In genomic region chr8:70549412-70550184, GRCm38 (mm10) we compare ENCODE assay signal across 17 mouse cellular contexts. TPM values are rescaled to one million over a fixed set of nuclear protein-coding genes. Genes with fewer than 3 reads are reported as not detected.
DNase-seq lines count a peak whose midpoint lies in the region; TF ChIP-seq lines count a peak whose summit lies in the region.
"Had no signal": no experiment of that assay in that cellular context is flagged by ENCODE, and none has a peak within 500 bp of the region (broad histone marks: within the 10 kb centered on the region; RNA-seq: fewer than 3 reads in every experiment).

No protein-coding gene starts in this region.

- 81% methylated on average over 10 of the region's 10 CpGs for WGBS in heart, adult 2 months
- 32% methylated on average over 10 of the region's 10 CpGs for WGBS in bone marrow, adult 2 months
- 94% methylated on average over 10 of the region's 10 CpGs for WGBS in midbrain, embryonic 10.5 days

- no peak overlapping the region for H3K27ac ChIP-seq in heart, adult 2 months
- H3K27ac ChIP-seq in bone marrow, adult 2 months (ENCODE audit: control insufficient read depth, insufficient read depth, low read depth, low read length, poor library complexity) = no peak overlapping the region
- no peak overlapping the region for H3K27ac ChIP-seq in midbrain, embryonic 10.5 days (replicated peaks)
- H3K27ac ChIP-seq: embryonic facial prominence, embryonic 10.5 days; hindbrain, embryonic 13.5 days; liver, embryonic 15.5 days had no signal

- no peak for TF ChIP-seq EP300 in heart, adult 2 months (IDR thresholded peaks at IDR 0.05; ENCODE audit: insufficient read depth, low read depth, low read length)

- intact Hi-C loops in heart, adult 2 months (cut with DNase I) = loop anchor here (10.0 kb wide), 1 partner anchor 45 kb away; the partner anchor contains the start of gene Isyna1
- intact Hi-C loops in heart, postnatal 10 days (cut with DNase I) = no loop called here

- no peaks in the 10 kb centered on the region for H3K27me3 ChIP-seq in heart, adult 2 months (ENCODE audit: control insufficient read depth, insufficient read depth, low read length)
- H3K27me3 ChIP-seq in midbrain, embryonic 10.5 days (ENCODE audit: low read depth, poor library complexity, severe bottlenecking) = no peaks in the 10 kb centered on the region
- H3K27me3 ChIP-seq: hindbrain, embryonic 13.5 days; liver, embryonic 15.5 days had no signal

- no peaks in the 10 kb centered on the region; the same call in 1 of the 2 replicates for H3K36me3 ChIP-seq in heart, adult 2 months (ENCODE audit: control insufficient read depth, insufficient read depth, low read length)
- H3K36me3 ChIP-seq in midbrain, embryonic 10.5 days = no peaks in the 10 kb centered on the region
- H3K36me3 ChIP-seq: hindbrain, embryonic 13.5 days had no signal

- no peaks in the 10 kb centered on the region for H3K9me3 ChIP-seq in midbrain, embryonic 10.5 days (replicated peaks)
- H3K9me3 ChIP-seq: embryonic facial prominence, embryonic 10.5 days; hindbrain, embryonic 13.5 days; liver, embryonic 15.5 days had no signal

- no peak for TF ChIP-seq POLR2A in heart, adult 2 months (IDR thresholded peaks at IDR 0.05; ENCODE audit: insufficient read depth, low read depth, low read length)
- TF ChIP-seq POLR2A in bone marrow, adult 2 months (IDR thresholded peaks at IDR 0.05; ENCODE audit: borderline replicate concordance, control insufficient read depth, low read depth, low read length) = no peak

- TF ChIP-seq CTCF in heart, adult 2 months (IDR thresholded peaks at IDR 0.05) = peak; percentile 24
- peak; percentile 14; the same call in 1 of the 2 replicates for TF ChIP-seq CTCF in bone marrow, adult 2 months (IDR thresholded peaks at IDR 0.05; ENCODE audit: control insufficient read depth, insufficient read depth, low read length)

- peaks cover 1% of the 10 kb centered on the region; the same call in 1 of the 2 replicates for H3K79me2 ChIP-seq in heart, adult 2 months (replicated peaks; ENCODE audit: control insufficient read depth, insufficient read depth, low read length)

- no peak for DNase-seq in heart, adult 2 months
- DNase-seq in heart, postnatal 10 days = no peak
- DNase-seq in thymus, postnatal 14 days = peak; percentile 37
- DNase-seq in thymus, postnatal 10 days (ENCODE audit: low spot score in 2 of 2) = no peak
- DNase-seq in naive thymus-derived CD4-positive, alpha-beta T cell, adult 2 months (ENCODE audit: low read depth) = peak; percentile 70
- no peak for DNase-seq in embryo, embryonic 11 days
- no peak for DNase-seq in midbrain, embryonic 10.5 days (ENCODE audit: low spot score)
- DNase-seq: cerebellum, adult 9-11 months; gastrocnemius, postnatal 36 days; kidney, adult 9 months; layer of hippocampus, adult 9-11 months; right cerebral cortex, postnatal 14 days had no signal

- H3K9ac ChIP-seq in heart, adult 2 months (ENCODE audit: low read depth, low read length) = no peak overlapping the region
- H3K9ac ChIP-seq: hindbrain, embryonic 13.5 days; liver, embryonic 15.5 days had no signal

- H3K4me1 ChIP-seq in heart, adult 2 months (ENCODE audit: control insufficient read depth, insufficient read depth, low read length) = peaks cover 46% of the 10 kb centered on the region
- peaks cover 10% of the 10 kb centered on the region; the same call in 1 of the 2 replicates for H3K4me1 ChIP-seq in bone marrow, adult 2 months (ENCODE audit: control insufficient read depth, insufficient read depth, low read length)
- H3K4me1 ChIP-seq in midbrain, embryonic 10.5 days = peaks cover 11% of the 10 kb centered on the region

- no peak overlapping the region for H3K4me3 ChIP-seq in heart, adult 2 months
- no peak overlapping the region for H3K4me3 ChIP-seq in bone marrow, adult 2 months (replicated peaks; ENCODE audit: control insufficient read depth, low read depth, low read length)
- no peak overlapping the region for H3K4me3 ChIP-seq in midbrain, embryonic 10.5 days
- H3K4me3 ChIP-seq: embryonic facial prominence, embryonic 10.5 days; hindbrain, embryonic 13.5 days; liver, embryonic 15.5 days; myocyte had no signal

RNA-seq across cellular contexts. Expression of gene Ell, which starts 10.3 kb away (rescaled TPM):
- total RNA-seq in heart, adult 2 months (2021) = 10 to 100 TPM in 1 of 2 experiments, 1 to 10 TPM in 1; 9.6 to 12.0 TPM
- 12.7 and 13.8 TPM in 2 replicates for polyA plus RNA-seq in heart, adult 2 months (2012; rRNA removed)
- total RNA-seq in heart, postnatal 10 days (2021) = 10 to 100 TPM; 15.9 to 17.9 TPM
- polyA plus RNA-seq in bone marrow, adult 2 months (2011; ENCODE audit: insufficient read depth, insufficient read length, low replicate concordance, missing spikeins) = 11.9 and 17.8 TPM in 2 replicates
- polyA plus RNA-seq in midbrain, embryonic 10.5 days (2016; fragmentation: Nextera tagmentation; extraction: Ambion mirVana) = 18.0 and 22.7 TPM in 2 replicates

RNA-seq across cellular contexts. Expression of gene Kxd1, which starts 21.8 kb away (rescaled TPM):
- 10 to 100 TPM; 80.4 to 99.4 TPM for total RNA-seq in heart, adult 2 months (2021)
- polyA plus RNA-seq in heart, adult 2 months (2012; rRNA removed) = 111 and 121 TPM in 2 replicates
- total RNA-seq in heart, postnatal 10 days (2021) = 10 to 100 TPM; 79.5 to 81.3 TPM
- 29.0 and 41.3 TPM in 2 replicates for polyA plus RNA-seq in bone marrow, adult 2 months (2011; ENCODE audit: insufficient read depth, insufficient read length, low replicate concordance, missing spikeins)
- 56.5 and 58.8 TPM in 2 replicates for polyA plus RNA-seq in midbrain, embryonic 10.5 days (2016; fragmentation: Nextera tagmentation; extraction: Ambion mirVana)

RNA-seq across cellular contexts. Expression of gene Fkbp8, which starts 22.1 kb away (rescaled TPM):
- 100 to 1,000 TPM; 116 to 135 TPM for total RNA-seq in heart, adult 2 months (2021)
- polyA plus RNA-seq in heart, adult 2 months (2012; rRNA removed) = 179 and 201 TPM in 2 replicates
- 100 to 1,000 TPM; 185 to 190 TPM for total RNA-seq in heart, postnatal 10 days (2021)
- 98.7 and 181 TPM in 2 replicates for polyA plus RNA-seq in bone marrow, adult 2 months (2011; ENCODE audit: insufficient read depth, insufficient read length, low replicate concordance, missing spikeins)
- 300 and 314 TPM in 2 replicates for polyA plus RNA-seq in midbrain, embryonic 10.5 days (2016; fragmentation: Nextera tagmentation; extraction: Ambion mirVana)

RNA-seq across cellular contexts. Expression of gene Uba52, which starts 39.0 kb away (rescaled TPM):
- 1,000 to 10,000 TPM; 1,480 to 1,595 TPM for total RNA-seq in heart, adult 2 months (2021)
- polyA plus RNA-seq in heart, adult 2 months (2012; rRNA removed) = 439 and 626 TPM in 2 replicates
- 1,000 to 10,000 TPM; 1,604 to 1,683 TPM for total RNA-seq in heart, postnatal 10 days (2021)
- 961 and 1,100 TPM in 2 replicates for polyA plus RNA-seq in bone marrow, adult 2 months (2011; ENCODE audit: insufficient read depth, insufficient read length, low replicate concordance, missing spikeins)
- 836 and 881 TPM in 2 replicates for polyA plus RNA-seq in midbrain, embryonic 10.5 days (2016; fragmentation: Nextera tagmentation; extraction: Ambion mirVana)

RNA-seq across cellular contexts. Expression of gene Rex1bd, which starts 43.0 kb away (rescaled TPM):
- 100 to 1,000 TPM; 111 to 118 TPM for total RNA-seq in heart, adult 2 months (2021)
- 129 and 145 TPM in 2 replicates for polyA plus RNA-seq in heart, adult 2 months (2012; rRNA removed)
- total RNA-seq in heart, postnatal 10 days (2021) = 100 to 1,000 TPM; 108 to 114 TPM
- 46.9 and 63.6 TPM in 2 replicates for polyA plus RNA-seq in bone marrow, adult 2 months (2011; ENCODE audit: insufficient read depth, insufficient read length, low replicate concordance, missing spikeins)
- 138 and 140 TPM in 2 replicates for polyA plus RNA-seq in midbrain, embryonic 10.5 days (2016; fragmentation: Nextera tagmentation; extraction: Ambion mirVana)

Comparison
In these comparisons a context has a peak if more than half of its experiments do, and no peak if none do; other contexts are left out.
1. DNase-seq: peak in thymus, postnatal 14 days (single experiment) and naive thymus-derived CD4-positive, alpha-beta T cell, adult 2 months (single experiment); none in heart, adult 2 months (0 of 2), heart, postnatal 10 days (0 of 2), thymus, postnatal 10 days (0 of 2), embryo, embryonic 11 days (single experiment) and midbrain, embryonic 10.5 days (single experiment).